ENCODE assay signal across 6 mouse cellular contexts in genomic region chr5:97028840-97029239, GRCm38 (mm10). TPM values are rescaled to one million over a fixed set of nuclear protein-coding genes. Genes with fewer than 3 reads are reported as not detected.
DNase-seq lines count a peak whose midpoint lies in the region; ATAC-seq and TF ChIP-seq lines count a peak whose summit lies in the region.
"Not testable (repeated sequence)": the region's sequence is repeated elsewhere in the genome, so short reads cannot be mapped to it uniquely, and the experiment has no call there.

No protein-coding gene starts in this region.

- 76% methylated on average over 1 of the region's 1 CpGs for WGBS in intestine, embryonic 14.5 days
- 17% methylated on average over 1 of the region's 1 CpGs for WGBS in liver, embryonic 12.5 days (ENCODE audit: insufficient replicate concordance)
- WGBS in liver, embryonic 14.5 days (ENCODE audit: insufficient replicate concordance), result 3% methylated on average over 1 of the region's 1 CpGs

- H3K4me3 ChIP-seq in intestine, embryonic 14.5 days (ENCODE audit: low read depth, low read length); liver, embryonic 12.5 days; liver, embryonic 14.5 days (ENCODE audit: insufficient read depth in 1 of 2, low read depth in 2 of 2, low read length in 2 of 2): not testable (repeated sequence)
- peak overlapping the region; percentile 76 for H3K4me3 ChIP-seq in megakaryocyte, embryonic 14.5 days (replicated peaks)

- not testable (repeated sequence) for H3K4me1 ChIP-seq in intestine, embryonic 14.5 days (replicated peaks; ENCODE audit: control insufficient read depth, insufficient read depth, low read length)
- peaks cover 81% of the 10 kb centered on the region for H3K4me1 ChIP-seq in liver, embryonic 12.5 days
- H3K4me1 ChIP-seq in liver, embryonic 14.5 days (replicated peaks; ENCODE audit: control insufficient read depth in 2 of 2, insufficient read depth in 2 of 2, low read length in 1 of 2), result peaks cover 23 to 47% of the 10 kb centered on the region in 2 experiments
- peaks cover 95% of the 10 kb centered on the region for H3K4me1 ChIP-seq in megakaryocyte, embryonic 14.5 days

- H3K4me2 ChIP-seq in intestine, embryonic 14.5 days (ENCODE audit: low read length); liver, embryonic 12.5 days; liver, embryonic 14.5 days (ENCODE audit: low read depth): not testable (repeated sequence)

- H3K9me3 ChIP-seq in intestine, embryonic 14.5 days (ENCODE audit: control insufficient read depth, low read length); liver, embryonic 12.5 days (replicated peaks); liver, embryonic 14.5 days (ENCODE audit: control insufficient read depth, low read length); megakaryocyte, embryonic 14.5 days: not testable (repeated sequence)

- ATAC-seq in intestine, embryonic 14.5 days (replicated peaks; ENCODE audit: low FRiP score, low TSS enrichment, low read depth), result not testable (repeated sequence)
- peak; percentile 20; the same call in 1 of the 2 replicates for ATAC-seq in liver, embryonic 12.5 days
- peak; percentile 47; the same call in 1 of the 2 replicates for ATAC-seq in liver, embryonic 14.5 days (ENCODE audit: insufficient read depth)
- peak; percentile 72 for ATAC-seq in megakaryocyte-erythroid progenitor cell, adult 5-6 weeks (replicated peaks; ENCODE audit: low FRiP score, low TSS enrichment, poor library complexity, severe bottlenecking)

- not testable (repeated sequence) for H3K27me3 ChIP-seq in intestine, embryonic 14.5 days (replicated peaks; ENCODE audit: control insufficient read depth, insufficient read depth, low read length); liver, embryonic 12.5 days (replicated peaks); liver, embryonic 14.5 days (ENCODE audit: control insufficient read depth, insufficient read depth, low read length); megakaryocyte, embryonic 14.5 days (replicated peaks)

- not testable (repeated sequence) for H3K27ac ChIP-seq in intestine, embryonic 14.5 days (ENCODE audit: low read depth); liver, embryonic 14.5 days
- H3K27ac ChIP-seq in liver, embryonic 12.5 days, result 0 out of 2 replicates have a peak overlapping the region, but pooled peaks have one; percentile 36

- H3K9ac ChIP-seq in intestine, embryonic 14.5 days (ENCODE audit: low read length); liver, embryonic 12.5 days; liver, embryonic 14.5 days (replicated peaks): not testable (repeated sequence)

- not testable (repeated sequence) for TF ChIP-seq CTCF in liver, embryonic 14.5 days (IDR thresholded peaks at IDR 0.05; ENCODE audit: low read depth)

- not testable (repeated sequence) for TF ChIP-seq EP300 in liver, embryonic 14.5 days (IDR thresholded peaks at IDR 0.05; ENCODE audit: low read depth)

- H3K36me3 ChIP-seq in intestine, embryonic 14.5 days (ENCODE audit: control insufficient read depth, insufficient read depth, low read length), result peaks cover 16% of the 10 kb centered on the region; the same call in 1 of the 2 replicates
- H3K36me3 ChIP-seq in liver, embryonic 12.5 days, result peaks cover 85% of the 10 kb centered on the region
- peaks cover 67% of the 10 kb centered on the region for H3K36me3 ChIP-seq in liver, embryonic 14.5 days (replicated peaks; ENCODE audit: control insufficient read depth, insufficient read depth, low read depth)
- H3K36me3 ChIP-seq in megakaryocyte, embryonic 14.5 days (replicated peaks; ENCODE audit: low read length), result peaks cover 99% of the 10 kb centered on the region

- DNase-seq in MEL-GATA-1-ER (ENCODE audit: extremely low read depth, low read depth), result peak; percentile 29
- DNase-seq in intestine, embryonic 14.5 days (ENCODE audit: low spot score), result peak; percentile 2
- not testable (repeated sequence) for DNase-seq in liver, embryonic 14.5 days (ENCODE audit: low read depth in 3 of 3, low spot score in 3 of 3)

RNA-seq across cellular contexts. Expression of gene Bmp2k, which starts 31.4 kb away (rescaled TPM):
- 14.7 and 15.7 TPM in 2 replicates for polyA plus RNA-seq in intestine, embryonic 14.5 days (2014; fragmentation: Nextera tagmentation; extraction: Ambion mirVana)
- 57.2 and 59.8 TPM in 2 replicates for polyA plus RNA-seq in liver, embryonic 12.5 days (2016; fragmentation: Nextera tagmentation; extraction: Ambion mirVana)
- polyA plus RNA-seq in liver, embryonic 14.5 days (2012; rRNA removed), result 10.6 and 14.0 TPM in 2 replicates
- polyA plus RNA-seq in liver, embryonic 14.5 days (2014; fragmentation: Nextera tagmentation; extraction: Ambion mirVana), result 30.2 and 34.3 TPM in 2 replicates
- polyA plus RNA-seq in megakaryocyte, embryonic 14.5 days (2012; ENCODE audit: insufficient read depth, low replicate concordance), result 11.6 and 15.5 TPM in 2 replicates
- 14.0 and 15.9 TPM in 2 replicates for total RNA-seq in megakaryocyte-erythroid progenitor cell, adult 5-6 weeks (2014; fragmentation: Nextera tagmentation)
- 16.8 and 17.2 TPM in 2 replicates for total RNA-seq in megakaryocyte-erythroid progenitor cell, adult 5-6 weeks (2017)
